Mouse (Mus musculus) lung, postnatal 14 days (tissue): ENCODE measurements around the gene Camsap3.

Source experiments
- DNase-seq: peaks from one replicate; pipeline ENCODE4 v3.0.0; 2021

The Camsap3 gene

GRCm38 (mm10) chr8:3603439-3603838 lies 16.3 kb downstream of the Camsap3 start:
- no peak for DNase-seq

GRCm38 (mm10) chr8:3606593-3606992 lies 19.5 kb downstream of the Camsap3 start:
- DNase-seq = no peak

- no peak for DNase-seq
Observed at GRCm38 (mm10) chr8:3607822-3608221, 20.7 kb downstream of the Camsap3 start.

DNA sequence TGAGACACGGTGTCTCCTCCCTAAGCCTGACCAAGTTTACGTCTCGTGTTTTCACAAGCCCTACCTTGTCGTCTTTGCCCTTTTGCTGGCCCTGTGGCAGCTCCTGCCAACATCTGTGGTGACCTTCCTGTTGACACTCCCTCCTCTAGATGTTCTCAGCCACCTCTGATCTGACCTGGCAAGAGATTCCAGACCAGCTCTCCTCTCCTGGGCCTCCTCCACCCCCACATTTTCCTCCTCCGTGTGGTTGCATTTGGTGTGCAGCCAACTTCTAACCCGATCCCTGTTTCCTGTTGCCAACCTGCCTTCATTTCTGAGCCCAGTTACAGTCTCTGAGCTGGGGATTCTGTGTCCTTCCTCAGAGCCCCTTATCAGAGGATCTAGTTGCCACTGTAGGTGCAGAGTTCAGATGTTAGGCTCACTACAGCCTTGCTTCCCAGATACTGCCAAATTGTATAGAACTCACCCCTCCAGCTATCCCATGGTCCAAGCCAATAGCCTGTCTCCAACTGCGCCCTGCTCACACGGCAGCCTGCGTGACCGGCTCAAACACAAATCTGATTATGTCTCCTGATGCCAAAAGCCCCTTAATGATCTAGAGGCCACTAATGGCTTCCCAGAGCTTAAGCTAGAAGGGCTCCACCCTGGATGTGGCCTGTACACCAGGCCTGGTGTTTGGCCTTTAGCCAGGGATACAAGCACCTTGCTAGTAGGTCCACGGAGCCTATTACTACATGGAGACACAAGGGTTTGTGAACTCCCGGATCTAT lies 22.1 kb downstream of the Camsap3 start:
- DNase-seq = no peak

DNA sequence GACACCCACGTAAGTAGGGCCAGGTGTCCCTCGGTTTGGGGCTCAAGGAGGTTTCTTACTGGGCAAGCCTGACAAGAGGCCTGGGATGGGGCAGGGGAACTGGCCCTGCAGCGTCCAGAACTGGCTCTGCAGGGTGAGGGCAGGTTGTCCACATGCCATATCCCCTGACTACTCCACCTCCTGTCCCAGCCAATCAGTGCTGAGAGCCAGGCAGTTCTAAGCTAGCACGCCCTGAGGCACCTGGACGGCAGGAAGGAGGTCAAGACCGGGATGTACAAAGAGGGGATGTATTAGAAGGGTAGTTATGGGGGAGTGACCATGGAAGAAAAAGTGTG lies 22.7 kb downstream of the Camsap3 start:
- no peak for DNase-seq

DNA sequence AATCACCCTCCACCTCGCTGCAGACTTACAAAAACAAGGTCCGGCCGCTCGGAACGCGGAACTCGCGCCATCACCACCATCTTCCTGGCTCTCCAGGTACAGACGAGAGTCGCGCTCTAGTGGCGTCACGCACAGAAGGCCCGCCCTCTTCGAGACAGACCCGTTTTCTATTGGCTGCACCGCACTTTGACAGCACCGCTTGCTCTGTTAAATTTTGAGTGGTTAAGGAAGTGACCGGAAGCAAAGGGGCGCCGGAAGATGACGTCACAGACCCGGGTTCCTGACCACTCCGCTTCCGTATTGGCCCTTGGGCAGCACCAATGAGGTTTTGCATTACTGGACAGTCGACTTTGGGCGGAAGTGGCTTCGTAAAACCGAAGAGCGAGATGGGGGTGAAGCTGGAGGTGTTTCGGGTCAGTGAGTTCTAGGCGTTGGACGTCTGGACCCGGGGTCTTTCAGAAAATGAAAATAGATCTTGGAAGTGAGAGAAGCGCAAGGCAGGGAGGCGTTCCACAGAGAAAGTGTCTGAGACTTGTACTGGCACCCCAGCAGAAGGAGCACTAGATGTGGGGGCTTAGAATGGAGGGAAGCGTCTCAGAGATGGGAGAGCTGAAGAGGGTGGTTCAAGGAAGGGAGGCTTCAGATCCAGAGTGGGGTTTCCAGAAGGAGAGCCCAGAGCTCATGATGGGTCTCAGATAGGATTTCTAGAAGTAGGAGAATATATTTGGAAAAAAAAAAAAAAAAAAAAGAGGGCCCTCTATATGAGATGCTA lies 34.3 kb downstream of the Camsap3 start, which contains the start of the genes Xab2 and Pet100:
TSS of gene Xab2 (minus strand) at position 118 of the 772 bp plus-strand sequence.
TSS of gene Pet100 (plus strand) at position 350 of the 772 bp plus-strand sequence.
- DNase-seq = peak; percentile 98

- DNase-seq = no peak
Observed at GRCm38 (mm10) chr8:3622119-3622518, 35.0 kb downstream of the Camsap3 start.

DNA sequence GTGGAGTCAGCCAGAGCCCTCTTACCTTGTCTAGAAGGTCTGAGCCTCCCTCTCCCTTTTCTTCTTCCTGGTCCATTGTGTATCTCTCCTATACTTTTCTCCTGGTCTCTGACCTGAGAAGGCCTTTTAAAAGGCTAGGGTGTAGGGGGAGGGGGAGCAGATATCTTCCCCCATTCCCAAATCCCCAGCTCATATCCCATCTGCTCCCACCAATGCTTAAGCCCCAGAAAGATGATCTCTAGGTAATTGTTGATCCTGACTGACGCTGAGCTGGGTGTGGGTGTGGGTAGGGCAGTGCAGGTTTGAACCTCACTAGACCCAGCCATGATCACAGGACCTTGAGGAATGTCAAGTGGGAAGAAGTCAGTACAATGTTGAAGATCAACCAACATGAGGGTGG lies 38.4 kb downstream of the Camsap3 start, which contains the start of gene Pcp2:
TSS of gene Pcp2 (minus strand) at position 101 of the 400 bp plus-strand sequence.
- DNase-seq = no peak

DNA sequence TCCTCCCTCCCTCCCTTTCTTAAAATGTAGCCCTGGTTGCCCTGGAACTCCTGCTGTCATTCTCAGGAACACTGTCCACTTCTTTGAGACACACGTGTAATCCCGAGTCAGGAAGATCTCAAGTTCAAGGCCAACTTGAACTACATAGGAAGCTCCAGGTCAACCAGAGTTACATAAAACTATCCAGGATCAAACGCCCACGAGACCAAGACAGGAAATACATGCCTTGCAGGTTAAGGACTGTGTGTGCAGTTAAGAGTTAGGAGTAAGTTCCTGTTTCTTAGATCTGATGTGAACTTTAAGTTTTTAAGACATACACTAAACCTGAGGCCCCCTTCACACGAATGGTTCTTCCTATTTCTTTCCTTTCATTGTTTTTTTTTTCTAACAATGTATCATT lies 39.9 kb downstream of the Camsap3 start:
- DNase-seq = no peak

DNA sequence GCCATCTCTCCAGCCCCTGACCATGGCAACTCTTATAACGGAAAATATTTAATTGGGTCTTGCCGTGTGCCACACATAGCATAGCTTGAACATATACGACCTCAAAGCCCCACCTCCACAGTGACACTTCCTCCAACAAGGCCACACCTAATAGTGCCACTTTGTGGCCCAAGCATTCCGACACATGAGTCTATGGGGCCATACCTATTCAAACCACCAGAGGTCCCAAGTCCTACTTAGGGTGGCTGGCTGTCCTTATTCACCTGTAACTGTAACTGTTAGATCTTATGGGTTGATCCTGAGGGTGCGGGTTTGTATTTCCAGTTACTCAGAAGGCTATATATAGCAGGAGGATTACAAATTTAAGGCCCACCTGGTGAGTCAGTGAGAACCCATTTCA lies 40.9 kb downstream of the Camsap3 start:
- DNase-seq = peak; percentile 25

- DNase-seq = peak; percentile 84
Observed at GRCm38 (mm10) chr8:3630647-3631477, 43.8 kb downstream of the Camsap3 start, which contains the start of gene Stxbp2. Gene Stxbp2, plus strand, starts transcription at chr8:3630955.

DNA sequence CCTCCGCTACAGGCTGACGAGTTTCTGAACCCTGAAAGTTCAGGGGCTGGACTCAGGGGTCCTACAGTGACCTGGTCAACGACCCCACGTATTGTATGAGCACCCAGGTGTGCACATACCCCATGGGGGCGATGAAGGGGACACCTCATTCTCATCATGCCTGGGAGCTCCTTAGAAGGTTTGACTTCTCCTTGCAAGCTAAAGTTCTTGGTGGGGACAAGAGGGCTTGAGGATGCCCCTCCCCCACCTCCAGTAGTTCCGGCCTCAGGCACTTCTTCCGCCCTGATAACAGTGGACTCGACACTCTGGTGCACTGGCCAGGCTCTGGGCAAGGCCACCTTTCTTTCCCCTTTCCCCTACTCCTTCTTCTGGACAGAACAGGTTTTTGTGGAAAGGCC lies 44.4 kb downstream of the Camsap3 start:
- peak; percentile 53 for DNase-seq

DNA sequence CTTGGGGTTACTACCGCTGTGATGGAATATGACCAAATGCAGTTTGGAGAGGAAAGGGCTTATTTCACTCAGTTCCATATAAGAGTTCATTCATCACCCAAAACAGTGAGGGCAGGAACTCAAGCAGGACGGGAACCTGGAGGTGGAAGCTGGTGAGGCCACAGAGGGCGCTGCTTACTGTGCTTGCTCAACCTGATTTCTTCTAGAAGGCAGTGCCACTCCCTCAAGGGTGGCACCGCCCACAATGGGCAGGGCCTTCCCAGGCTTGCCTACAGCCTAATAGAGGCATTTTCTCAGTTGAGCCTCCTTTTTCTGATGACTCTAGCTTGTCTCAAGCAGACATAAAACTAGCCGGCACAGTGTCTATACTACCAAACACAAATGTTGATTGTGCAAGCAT lies 58.7 kb downstream of the Camsap3 start:
- DNase-seq = peak; percentile 66

DNA sequence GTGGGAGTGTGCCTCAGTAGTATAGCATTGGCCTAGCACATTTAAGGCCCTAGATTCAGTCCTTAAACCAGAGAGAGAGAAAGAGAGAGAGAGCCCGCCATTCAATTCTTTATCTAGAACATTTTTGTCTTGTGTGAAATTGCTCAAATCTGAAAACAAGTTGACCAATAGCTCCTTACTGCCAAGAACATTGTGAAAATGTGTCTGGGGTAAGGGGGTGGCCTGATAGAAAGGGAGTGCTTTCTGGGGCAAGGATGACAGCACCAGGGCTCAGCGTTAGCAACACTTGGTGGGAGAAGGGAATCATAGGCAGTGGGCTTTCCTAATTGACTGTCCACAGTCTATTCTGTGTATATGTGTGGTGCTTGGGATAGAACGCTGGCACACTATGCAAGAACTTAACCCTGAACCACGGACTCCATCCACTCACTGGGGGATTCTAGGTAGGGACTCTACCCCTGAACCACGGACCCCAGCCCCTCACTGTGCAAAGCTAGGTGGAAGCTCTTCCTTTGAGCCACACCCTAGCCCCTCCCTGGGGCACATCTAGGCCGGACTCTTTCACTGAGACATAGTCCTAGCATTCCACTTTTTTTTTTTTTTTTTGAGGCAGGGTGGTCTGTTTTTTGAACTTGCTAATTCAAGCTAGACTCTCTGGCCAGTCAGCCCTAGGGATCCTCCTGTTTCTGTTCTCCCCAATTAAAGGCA lies 59.9 kb downstream of the Camsap3 start:
- no peak for DNase-seq

DNA sequence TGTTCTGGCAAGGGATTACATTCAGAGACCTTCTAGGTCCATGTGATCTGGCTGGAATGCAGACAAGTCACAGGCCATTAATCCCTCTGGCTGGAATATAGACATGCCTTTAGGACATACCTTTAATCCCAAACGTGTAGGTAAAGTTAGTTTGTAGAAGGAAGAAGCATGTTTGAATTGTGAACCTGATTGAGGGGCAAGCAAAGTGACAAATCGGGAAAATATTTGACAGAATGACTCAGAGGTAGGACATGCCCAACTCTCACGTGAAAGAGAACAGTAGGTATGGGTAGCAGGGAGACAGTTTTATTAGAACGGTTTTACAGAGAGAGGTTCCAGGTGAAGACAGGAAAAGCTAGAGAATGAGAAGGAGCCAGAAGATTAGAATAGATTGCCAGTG lies 60.5 kb downstream of the Camsap3 start:
- no peak for DNase-seq

DNA sequence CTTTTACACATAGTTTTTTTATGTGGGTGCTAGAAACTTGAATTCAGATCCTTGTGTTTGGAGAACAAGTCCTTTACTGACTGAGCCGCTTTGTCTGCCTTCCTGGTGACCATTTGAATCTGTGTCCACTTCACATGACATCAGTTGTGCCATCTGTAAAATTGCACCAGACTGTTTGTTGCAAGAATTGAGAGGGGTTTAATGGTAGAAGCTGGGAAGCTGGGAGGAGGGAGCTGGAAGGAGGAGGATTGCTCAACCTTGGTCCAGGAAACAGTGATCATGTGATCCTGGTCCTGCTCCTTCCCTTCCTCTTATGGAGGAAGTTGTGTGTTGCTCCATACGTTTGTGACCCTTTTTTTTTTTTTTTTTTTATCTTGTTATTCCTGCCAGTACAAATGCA lies 61.2 kb downstream of the Camsap3 start:
- DNase-seq = no peak

DNA sequence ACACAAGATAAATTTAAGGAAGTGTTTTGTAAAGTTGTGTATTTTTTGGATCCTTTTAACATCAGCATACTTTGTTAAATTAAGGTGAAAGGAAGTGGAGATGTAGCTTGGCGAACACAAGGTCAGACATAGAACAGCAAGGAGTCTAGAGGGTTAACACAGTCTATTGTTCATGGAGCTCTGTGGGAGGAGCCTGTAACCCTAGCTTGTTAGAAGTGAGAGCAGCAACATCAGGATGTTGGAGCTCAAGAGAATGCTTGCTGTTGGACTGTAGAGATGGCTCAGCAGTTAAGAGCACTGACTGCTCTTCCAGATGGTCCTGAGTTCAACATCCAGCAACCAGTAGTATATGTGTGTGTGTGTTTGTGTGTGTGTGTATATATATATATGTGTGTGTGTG lies 61.9 kb downstream of the Camsap3 start:
- DNase-seq = no peak

DNA sequence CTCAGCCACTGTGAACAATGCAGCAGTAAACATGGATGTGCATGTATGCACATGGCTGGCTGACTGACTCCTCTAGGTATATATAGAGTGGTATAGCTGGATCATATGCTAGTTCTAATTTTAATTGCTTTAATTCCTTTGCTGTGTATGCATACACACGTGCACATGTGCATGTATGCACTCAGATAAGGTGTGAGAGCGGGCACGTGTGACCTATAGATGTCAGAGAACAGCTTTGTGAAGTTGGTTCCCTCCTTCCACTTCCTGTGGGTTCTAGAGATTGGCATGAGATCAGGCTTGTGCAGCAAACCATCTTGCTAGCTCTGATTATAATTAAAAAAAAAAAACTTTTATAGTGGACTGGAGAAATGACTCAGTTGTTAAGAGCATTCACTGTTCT lies 65.8 kb downstream of the Camsap3 start:
- no peak for DNase-seq

- no peak for DNase-seq
Observed at GRCm38 (mm10) chr8:3654726-3655508, 67.8 kb downstream of the Camsap3 start.

DNA sequence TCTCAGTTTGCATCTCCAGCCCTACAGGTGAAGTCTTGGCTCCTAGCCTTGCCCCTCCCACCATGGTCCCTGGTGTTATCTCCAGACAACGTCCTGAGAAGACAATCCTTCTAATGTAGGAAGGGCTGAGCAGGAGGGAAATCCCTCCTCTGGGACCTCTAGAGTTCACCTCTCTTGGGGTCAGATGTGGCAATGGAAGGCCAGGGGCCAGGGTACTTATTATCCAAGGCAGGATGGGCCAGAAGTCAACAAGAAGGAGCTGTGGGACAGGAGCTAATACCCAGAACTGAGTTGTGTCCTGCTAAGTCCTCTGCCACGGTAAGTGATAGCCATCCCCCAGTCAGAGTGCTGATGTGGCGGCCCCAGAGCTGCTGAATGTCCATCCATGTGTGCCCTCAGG lies 68.4 kb downstream of the Camsap3 start, which contains the start of gene Retn:
TSS of gene Retn (plus strand) at position 245 of the 400 bp plus-strand sequence.
- no peak for DNase-seq

- DNase-seq = no peak
Observed at GRCm38 (mm10) chr8:3656725-3657381, 69.8 kb downstream of the Camsap3 start.
